Mouse (Mus musculus) stomach, embryonic 15.5 days (tissue): ENCODE measurements at regions not wholly inside any gene's neighbourhood (a gene's known extent, or its start where the extent isn't known, plus 50 kb on each side); places are given as distances from the start of the nearest gene placed in this dataset.

Experiments
- ATAC-seq: fragments of 200-750 bp; cut with Nextera tagmentation; 2 replicates; pipeline ENCODE4 v1.8.0; 2017; ENCODE audit warnings: low read depth, moderate number of reproducible peaks, moderate TSS enrichment; ENCODE audit not compliant: insufficient read depth, low FRiP score
- H3K27ac ChIP-seq: fragments of 300-500 bp; sonication (generic); 2 replicates; pipeline ENCODE4 v1.5.1; 2015; ENCODE audit warnings: mild to moderate bottlenecking, inconsistent platforms
- H3K27me3 ChIP-seq: fragments of 300-500 bp; sonication (generic); replicated peaks from 2 replicates; pipeline ENCODE4 v1.6.1; 2015; ENCODE audit warnings: inconsistent platforms
- H3K36me3 ChIP-seq: fragments of 300-500 bp; sonication (generic); 2 replicates; pipeline ENCODE4 v1.6.1; 2015; ENCODE audit warnings: inconsistent platforms
- H3K4me1 ChIP-seq: fragments of 300-500 bp; sonication (generic); 2 replicates; pipeline ENCODE4 v1.6.1; 2015; ENCODE audit warnings: inconsistent platforms
- H3K4me2 ChIP-seq: fragments of 300-500 bp; sonication (generic); 2 replicates; pipeline ENCODE4 v1.6.1; 2015; ENCODE audit warnings: mild to moderate bottlenecking, inconsistent platforms
- H3K4me3 ChIP-seq: fragments of 300-500 bp; sonication (generic); replicated peaks from 2 replicates; pipeline ENCODE4 v1.5.1; 2015; ENCODE audit warnings: inconsistent platforms
- H3K9ac ChIP-seq: fragments of 300-500 bp; sonication (generic); 2 replicates; pipeline ENCODE4 v1.6.1; 2015; ENCODE audit warnings: inconsistent platforms
- H3K9me3 ChIP-seq: fragments of 300-500 bp; sonication (generic); 2 replicates; pipeline ENCODE4 v1.6.1; 2016; ENCODE audit warnings: inconsistent platforms
- WGBS: fragments of 180-500 bp; shearing (Covaris S2); methylation state at CpG from one replicate; pipeline ENCODE4 v1.1.7; 2015; 5-methylcytosine and 5-hydroxymethylcytosine counted together

GRCm38 (mm10) chr13:92939032-92939431 lies 94.5 kb downstream of the Mtx3 start:
- no peak overlapping the region for H3K4me2 ChIP-seq
- no peak overlapping the region for H3K9ac ChIP-seq
- H3K9me3 ChIP-seq: no peaks in the 10 kb centered on the region
- H3K4me1 ChIP-seq: no peaks in the 10 kb centered on the region
- WGBS: 83% methylated on average over 7 of the region's 7 CpGs
- H3K4me3 ChIP-seq: no peak overlapping the region
- H3K27ac ChIP-seq: no peak overlapping the region
- no peaks in the 10 kb centered on the region for H3K27me3 ChIP-seq
- ATAC-seq: no peak
- no peaks in the 10 kb centered on the region for H3K36me3 ChIP-seq

DNA sequence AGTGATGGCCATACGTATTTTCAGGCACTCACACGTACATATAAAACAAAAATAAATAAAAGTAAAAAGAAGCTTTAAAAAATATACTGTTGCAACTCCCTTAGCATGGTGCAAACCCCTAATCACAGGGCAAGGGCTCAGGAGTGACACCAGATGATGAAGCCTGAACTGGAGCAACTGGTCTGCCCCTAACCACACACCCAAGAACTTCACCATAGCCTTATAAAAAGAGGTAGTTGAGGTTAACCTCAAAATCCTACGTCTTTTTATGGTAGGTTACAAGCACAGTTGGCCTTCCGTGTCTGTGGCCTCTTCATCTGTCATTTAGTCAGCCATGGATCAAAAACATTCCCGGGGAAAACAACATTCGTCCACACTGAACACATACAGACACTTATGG lies 96.0 kb downstream of the Mtx3 start:
- H3K4me2 ChIP-seq: no peak overlapping the region
- no peak overlapping the region for H3K9ac ChIP-seq
- H3K27me3 ChIP-seq: no peaks in the 10 kb centered on the region
- H3K4me1 ChIP-seq: no peaks in the 10 kb centered on the region
- no peak overlapping the region for H3K4me3 ChIP-seq
- no peak overlapping the region for H3K27ac ChIP-seq
- no peaks in the 10 kb centered on the region for H3K36me3 ChIP-seq
- no peak for ATAC-seq
- no peaks in the 10 kb centered on the region for H3K9me3 ChIP-seq
- 74% methylated on average over 6 of the region's 6 CpGs for WGBS

- H3K9ac ChIP-seq: no peak overlapping the region
- H3K27me3 ChIP-seq: no peaks in the 10 kb centered on the region
- WGBS: 74% methylated on average over 2 of the region's 2 CpGs
- no peak overlapping the region for H3K4me2 ChIP-seq
- no peak overlapping the region for H3K27ac ChIP-seq
- no peak overlapping the region for H3K4me3 ChIP-seq
- no peak for ATAC-seq
- no peaks in the 10 kb centered on the region for H3K36me3 ChIP-seq
- H3K9me3 ChIP-seq: no peaks in the 10 kb centered on the region
- H3K4me1 ChIP-seq: no peaks in the 10 kb centered on the region
Observed at GRCm38 (mm10) chr13:92948560-92948959, 104.0 kb downstream of the Mtx3 start.

DNA sequence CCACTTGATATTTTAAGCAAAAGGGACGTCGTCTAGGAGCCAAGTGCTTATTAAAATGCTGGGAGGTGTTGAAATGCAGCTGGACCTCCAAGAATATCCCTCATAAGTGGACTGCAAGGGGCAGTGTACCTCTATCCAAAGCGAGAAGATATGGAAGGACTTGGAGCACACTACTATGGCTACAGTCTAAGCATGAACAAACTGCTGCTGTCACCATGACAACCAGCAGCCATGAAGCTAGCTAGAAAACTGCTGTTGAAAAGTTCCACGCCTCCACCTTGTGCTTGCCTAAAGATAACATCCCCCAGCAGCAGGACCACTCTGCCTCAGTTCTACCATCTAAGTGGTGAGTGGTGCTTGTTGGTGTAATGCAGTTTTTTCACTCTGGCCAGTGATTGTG lies 115.5 kb downstream of the Mtx3 start:
- no peak overlapping the region for H3K9ac ChIP-seq
- WGBS: 57% methylated on average over 4 of the region's 4 CpGs
- no peaks in the 10 kb centered on the region for H3K9me3 ChIP-seq
- no peak overlapping the region for H3K4me3 ChIP-seq
- no peaks in the 10 kb centered on the region for H3K4me1 ChIP-seq
- H3K27ac ChIP-seq: no peak overlapping the region
- H3K27me3 ChIP-seq: no peaks in the 10 kb centered on the region
- ATAC-seq: no peak
- no peak overlapping the region for H3K4me2 ChIP-seq
- no peaks in the 10 kb centered on the region for H3K36me3 ChIP-seq

DNA sequence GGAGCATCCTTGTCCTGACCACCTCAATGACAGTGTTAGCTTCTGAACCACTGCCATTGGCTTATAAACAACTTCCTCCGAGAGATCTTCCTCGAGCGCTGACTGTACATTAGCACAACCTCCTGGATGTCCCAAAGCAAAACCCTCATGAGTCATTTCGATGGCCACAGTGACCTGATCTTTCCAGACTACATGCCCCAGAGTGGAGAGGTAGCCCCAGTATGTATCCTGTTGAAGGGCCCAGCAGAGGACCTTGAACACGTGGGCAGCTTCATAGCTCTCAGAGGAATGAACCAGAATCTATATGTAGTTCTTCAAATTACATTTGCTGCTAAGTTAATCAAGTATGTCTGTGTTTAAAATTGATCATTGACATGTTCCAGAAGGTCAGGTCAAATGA lies 118.1 kb downstream of the Mtx3 start:
- ATAC-seq: no peak
- H3K4me1 ChIP-seq: no peaks in the 10 kb centered on the region
- H3K9me3 ChIP-seq: no peaks in the 10 kb centered on the region
- no peak overlapping the region for H3K27ac ChIP-seq
- H3K9ac ChIP-seq: no peak overlapping the region
- no peaks in the 10 kb centered on the region for H3K36me3 ChIP-seq
- 85% methylated on average over 5 of the region's 5 CpGs for WGBS
- no peak overlapping the region for H3K4me2 ChIP-seq
- no peak overlapping the region for H3K4me3 ChIP-seq
- H3K27me3 ChIP-seq: no peaks in the 10 kb centered on the region

DNA sequence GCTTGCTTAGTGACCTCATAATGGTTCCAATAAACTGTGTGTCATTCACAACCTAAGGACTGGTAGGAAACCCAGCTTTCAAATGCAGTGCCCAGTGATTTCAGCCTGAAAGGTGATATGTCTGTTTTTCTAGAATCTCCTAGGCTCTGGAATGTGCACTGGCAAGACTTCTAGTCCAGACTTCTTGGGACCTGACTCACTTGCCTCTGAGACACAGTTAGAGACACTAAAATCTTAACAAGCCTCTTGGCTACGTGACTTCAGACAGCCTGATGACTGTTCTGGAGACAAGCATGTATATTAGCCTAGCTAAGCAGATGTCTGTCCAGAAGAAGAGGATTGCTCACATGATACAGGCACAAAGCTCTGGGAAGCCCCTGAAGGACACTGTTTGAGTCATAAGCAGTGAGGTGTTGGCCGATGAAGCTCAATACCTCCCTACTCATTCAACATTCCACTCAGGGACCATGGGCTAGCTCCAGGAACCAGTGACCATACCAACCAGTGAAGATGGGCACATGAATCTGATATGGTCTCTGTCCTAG lies 118.9 kb downstream of the Mtx3 start:
- WGBS: 88% methylated on average over 2 of the region's 2 CpGs
- no peak for ATAC-seq
- H3K4me2 ChIP-seq: no peak overlapping the region
- no peaks in the 10 kb centered on the region for H3K27me3 ChIP-seq
- no peak overlapping the region for H3K9ac ChIP-seq
- no peak overlapping the region for H3K27ac ChIP-seq
- no peaks in the 10 kb centered on the region for H3K4me1 ChIP-seq
- H3K4me3 ChIP-seq: no peak overlapping the region
- H3K36me3 ChIP-seq: no peaks in the 10 kb centered on the region
- no peaks in the 10 kb centered on the region for H3K9me3 ChIP-seq

DNA sequence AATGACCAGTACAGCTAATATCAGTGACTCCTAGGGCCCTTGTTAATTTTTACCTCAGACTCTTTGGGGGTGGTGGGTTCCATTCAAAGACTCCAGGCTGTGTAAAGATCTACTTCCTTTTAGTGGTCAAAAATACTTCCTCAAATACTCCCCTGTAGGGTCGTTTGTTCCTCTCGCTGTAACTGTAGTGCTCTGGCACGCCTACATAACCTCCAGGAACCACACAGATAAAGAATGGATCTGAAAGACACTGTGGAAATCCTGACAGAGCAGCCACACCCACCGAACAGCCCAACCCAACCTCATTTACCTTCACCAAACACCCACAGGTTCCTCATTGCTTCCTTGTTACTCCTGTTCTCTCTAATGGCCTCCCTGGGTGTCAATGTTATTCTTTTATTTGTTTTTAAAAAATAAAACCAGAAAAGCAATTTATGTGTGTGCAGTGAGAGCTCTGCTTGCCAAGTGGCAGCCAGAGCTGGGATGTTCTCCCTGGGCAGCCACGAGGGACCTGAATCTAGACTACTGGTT lies 119.7 kb downstream of the Mtx3 start:
- no peak overlapping the region for H3K27ac ChIP-seq
- H3K36me3 ChIP-seq: no peaks in the 10 kb centered on the region
- no peaks in the 10 kb centered on the region for H3K4me1 ChIP-seq
- no peak for ATAC-seq
- no peak overlapping the region for H3K4me3 ChIP-seq
- no peak overlapping the region for H3K9ac ChIP-seq
- H3K27me3 ChIP-seq: no peaks in the 10 kb centered on the region
- no peak overlapping the region for H3K4me2 ChIP-seq
- 60% methylated on average over 5 of the region's 5 CpGs for WGBS
- H3K9me3 ChIP-seq: no peaks in the 10 kb centered on the region

GRCm38 (mm10) chr13:92967025-92967610 lies 122.6 kb downstream of the Mtx3 start:
- no peak for ATAC-seq
- Histone ChIP-seq H3K4me3 (no peak overlapping the region), H3K9ac (no peak overlapping the region), H3K4me2 (no peak overlapping the region), H3K9me3 (no peaks in the 10 kb centered on the region), H3K4me1 (no peaks in the 10 kb centered on the region), H3K27me3 (no peaks in the 10 kb centered on the region), H3K36me3 (no peaks in the 10 kb centered on the region), H3K27ac (no peak overlapping the region)
- 46% methylated on average over 1 of the region's 1 CpGs for WGBS

GRCm38 (mm10) chr13:92969579-92969978 lies 125.0 kb downstream of the Mtx3 start:
- no peak for ATAC-seq
- Histone ChIP-seq H3K36me3 (no peaks in the 10 kb centered on the region), H3K4me1 (no peaks in the 10 kb centered on the region), H3K9me3 (no peaks in the 10 kb centered on the region), H3K27me3 (no peaks in the 10 kb centered on the region), H3K4me2 (no peak overlapping the region), H3K9ac (no peak overlapping the region), H3K27ac (no peak overlapping the region), H3K4me3 (no peak overlapping the region)
- 90% methylated on average over 1 of the region's 1 CpGs for WGBS

DNA sequence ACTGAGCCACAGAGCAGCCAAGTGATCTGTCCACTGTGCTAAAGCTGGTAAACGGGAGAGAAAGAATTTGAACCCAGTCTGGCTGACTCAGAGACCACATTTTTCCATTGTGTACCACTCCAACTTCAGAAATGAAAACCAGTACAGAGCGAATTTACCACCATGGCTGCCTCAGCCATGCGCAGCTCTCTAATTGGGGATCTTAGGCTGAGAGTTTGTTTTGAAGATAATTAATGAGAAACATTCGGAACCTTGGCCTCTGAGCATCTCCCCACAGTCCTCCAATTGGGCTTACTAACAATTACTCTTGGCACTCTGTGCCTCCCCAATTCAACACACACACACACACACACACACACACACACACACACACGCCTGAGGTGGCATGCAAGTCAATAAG lies 128.3 kb downstream of the Mtx3 start:
- H3K9ac ChIP-seq: no peak overlapping the region
- no peak overlapping the region for H3K27ac ChIP-seq
- no peaks in the 10 kb centered on the region for H3K27me3 ChIP-seq
- H3K4me1 ChIP-seq: no peaks in the 10 kb centered on the region
- no peak for ATAC-seq
- H3K4me2 ChIP-seq: no peak overlapping the region
- H3K9me3 ChIP-seq: no peaks in the 10 kb centered on the region
- 82% methylated on average over 5 of the region's 5 CpGs for WGBS
- H3K4me3 ChIP-seq: no peak overlapping the region
- H3K36me3 ChIP-seq: no peaks in the 10 kb centered on the region

DNA sequence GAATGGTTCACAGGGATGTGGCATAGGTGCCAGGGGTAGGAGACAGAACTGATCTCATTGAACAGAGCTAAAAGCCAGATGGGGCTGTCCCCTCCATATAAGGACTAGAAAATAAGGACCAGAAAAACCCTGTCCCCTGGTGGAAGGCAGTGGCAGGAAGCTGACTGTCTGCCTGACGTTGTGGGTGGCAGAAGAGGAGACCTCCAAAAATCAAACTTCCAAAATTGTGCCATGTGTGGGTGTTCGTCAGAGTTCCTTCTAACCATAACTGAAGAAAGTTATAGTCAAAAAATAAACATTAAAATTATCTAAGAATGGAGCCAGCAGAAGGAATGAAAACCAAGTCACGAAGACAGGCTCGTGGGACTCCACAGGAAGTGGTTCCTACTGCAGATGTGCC lies 129.2 kb downstream of the Mtx3 start:
- Histone ChIP-seq H3K9ac (no peak overlapping the region), H3K4me3 (no peak overlapping the region), H3K27ac (no peak overlapping the region), H3K4me2 (no peak overlapping the region), H3K4me1 (no peaks in the 10 kb centered on the region), H3K36me3 (no peaks in the 10 kb centered on the region), H3K9me3 (no peaks in the 10 kb centered on the region), H3K27me3 (no peaks in the 10 kb centered on the region)
- WGBS: 68% methylated on average over 4 of the region's 4 CpGs
- ATAC-seq: no peak

DNA sequence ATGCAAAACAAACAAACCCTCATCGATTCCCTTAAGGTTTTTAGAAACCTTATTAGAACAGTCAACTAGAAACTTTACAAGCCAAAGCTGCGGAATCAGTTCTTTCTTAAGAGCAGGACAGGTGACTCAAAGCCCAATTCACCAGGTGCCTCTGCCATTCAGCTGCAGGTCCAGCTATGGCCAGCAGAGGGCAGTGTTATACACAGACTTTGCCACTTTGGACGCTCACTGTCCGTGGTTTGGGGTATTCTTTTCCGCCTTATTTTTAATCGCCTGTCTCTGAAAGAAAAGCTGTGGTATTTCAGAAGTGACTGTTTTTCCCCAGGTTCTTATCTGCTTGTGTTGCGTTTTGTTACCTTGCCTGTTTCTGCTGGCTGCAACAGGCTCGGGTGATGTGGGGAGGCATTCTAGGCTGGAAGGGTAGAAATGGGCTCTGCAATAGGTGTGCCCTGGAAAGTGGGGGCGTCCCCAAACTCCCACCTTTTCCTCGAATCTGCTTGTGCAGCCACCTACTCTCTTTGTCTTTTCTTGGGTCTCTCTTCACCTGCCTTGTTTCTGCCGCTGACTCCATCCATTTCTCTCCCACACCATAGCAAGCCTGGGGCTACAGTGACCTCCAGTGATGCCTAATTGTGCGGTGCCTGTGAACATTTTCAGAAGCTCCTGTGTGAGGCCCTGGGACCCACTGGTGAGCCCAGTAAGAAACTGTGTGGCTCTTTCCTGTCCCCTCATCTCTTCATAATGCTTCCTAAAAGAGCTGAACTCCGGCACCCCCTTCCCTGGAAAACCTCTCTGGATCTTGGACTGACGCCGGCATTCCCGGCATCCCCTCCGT lies 142.4 kb downstream of the Mtx3 start:
- H3K9me3 ChIP-seq: no peaks in the 10 kb centered on the region
- peak overlapping the region; percentile 48 for H3K4me2 ChIP-seq
- ATAC-seq: no peak
- H3K36me3 ChIP-seq: no peaks in the 10 kb centered on the region
- H3K4me3 ChIP-seq: peak overlapping the region; percentile 11; the same call in 1 of the 2 replicates
- 45% methylated on average over 17 of the region's 17 CpGs for WGBS
- H3K4me1 ChIP-seq: no peaks in the 10 kb centered on the region
- H3K27ac ChIP-seq: no peak overlapping the region
- no peaks in the 10 kb centered on the region for H3K27me3 ChIP-seq
- H3K9ac ChIP-seq: no peak overlapping the region
